ENCODE assay signal across 14 mouse cellular contexts in the genomic region with DNA sequence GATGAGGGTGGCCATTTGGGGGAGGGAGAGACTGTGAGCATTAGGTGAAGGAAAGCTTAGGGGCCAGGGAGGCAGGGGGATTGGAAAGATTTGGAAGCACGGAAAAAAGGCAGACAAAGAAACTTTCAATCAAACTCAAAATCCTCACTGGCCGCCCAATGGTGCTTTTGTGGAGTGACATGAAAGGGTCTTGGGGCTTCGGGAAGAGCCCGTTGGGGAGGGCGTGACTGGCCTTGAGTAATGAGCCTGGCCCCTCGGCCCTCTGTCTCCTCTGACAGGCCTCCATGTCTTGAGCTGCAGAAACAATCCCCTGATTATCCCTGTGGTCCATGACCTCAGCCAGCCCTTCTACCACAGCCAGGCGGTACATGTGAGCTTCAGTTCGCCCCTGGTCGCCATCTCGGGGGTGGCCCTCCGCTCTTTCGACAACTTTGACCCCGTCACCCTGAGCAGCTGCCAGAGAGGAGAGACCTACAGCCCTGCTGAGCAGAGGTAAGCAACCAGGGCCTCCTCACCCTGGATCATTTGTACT.
DNase-seq lines count a peak whose midpoint lies in the region; ATAC-seq and TF ChIP-seq lines count a peak whose summit lies in the region.
"Had no signal": no experiment of that assay in that cellular context is flagged by ENCODE, and none has a peak within 500 bp of the region (broad histone marks: within the 10 kb centered on the region; RNA-seq: fewer than 3 reads in every experiment).

No protein-coding gene starts in this region.

- H3K9me3 ChIP-seq in forebrain, embryonic 11.5 days (ENCODE audit: control insufficient read depth, low read length), result no peaks in the 10 kb centered on the region
- H3K9me3 ChIP-seq in hindbrain, embryonic 15.5 days, result no peaks in the 10 kb centered on the region
- H3K9me3 ChIP-seq in midbrain, postnatal 0 days (ENCODE audit: low read length), result no peaks in the 10 kb centered on the region

- no peak overlapping the region for H3K4me3 ChIP-seq in forebrain, embryonic 11.5 days (ENCODE audit: low read depth, low read length)
- H3K4me3 ChIP-seq in hindbrain, embryonic 15.5 days, result no peak overlapping the region
- no peak overlapping the region for H3K4me3 ChIP-seq in midbrain, postnatal 0 days (ENCODE audit: low read depth, low read length)
- no peak overlapping the region for H3K4me3 ChIP-seq in cerebellum, adult 2 months (replicated peaks; ENCODE audit: insufficient read depth, low read depth, low read length)
- H3K4me3 ChIP-seq: erythroblast, embryonic 14.5 days; gastrocnemius, adult 2 months had no signal

- DNase-seq in embryo, embryonic 10 days (ENCODE audit: low spot score), result peak; percentile 91
- peak; percentile 87 for DNase-seq in forebrain, embryonic 11.5 days (ENCODE audit: low spot score)
- peak; percentile 44 for DNase-seq in midbrain, postnatal 0 days (ENCODE audit: low spot score)
- DNase-seq in cerebellum, adult 2 months, result no peak
- no peak for DNase-seq in adrenal gland, postnatal 10 days
- no peak for DNase-seq in kidney, postnatal 36 days
- DNase-seq in cerebellum, adult 11-12 months, result no peak
- DNase-seq: adrenal gland, adult 2 months; gastrocnemius, adult 2 months; kidney, postnatal 4 days; lung, postnatal 14 days had no signal

- peak overlapping the region; percentile 88; the same call in 1 of the 2 replicates for H3K27ac ChIP-seq in forebrain, embryonic 11.5 days (ENCODE audit: low read depth, low read length)
- H3K27ac ChIP-seq in hindbrain, embryonic 15.5 days (replicated peaks), result no peak overlapping the region
- H3K27ac ChIP-seq in midbrain, postnatal 0 days (ENCODE audit: low read depth, low read length), result no peak overlapping the region
- no peak overlapping the region for H3K27ac ChIP-seq in cerebellum, adult 2 months (ENCODE audit: insufficient read depth, low read length)
- H3K27ac ChIP-seq: gastrocnemius, adult 2 months had no signal

- H3K27me3 ChIP-seq in forebrain, embryonic 11.5 days (ENCODE audit: control insufficient read depth, insufficient read depth, low read length), result 0 out of 2 replicates have a peak, but pooled peaks cover 2% of the 10 kb centered on the region
- peaks cover 13% of the 10 kb centered on the region; the same call in 1 of the 2 replicates for H3K27me3 ChIP-seq in hindbrain, embryonic 15.5 days
- no peaks in the 10 kb centered on the region; the same call in 1 of the 2 replicates for H3K27me3 ChIP-seq in midbrain, postnatal 0 days (ENCODE audit: insufficient read depth, low read length)
- no peaks in the 10 kb centered on the region; the same call in 1 of the 2 replicates for H3K27me3 ChIP-seq in cerebellum, adult 2 months (ENCODE audit: control insufficient read depth, insufficient read depth, low read length)

- H3K4me2 ChIP-seq in forebrain, embryonic 11.5 days (ENCODE audit: low read depth, low read length, severe bottlenecking), result peak overlapping the region; percentile 30; the same call in 1 of the 2 replicates
- no peak overlapping the region for H3K4me2 ChIP-seq in hindbrain, embryonic 15.5 days
- H3K4me2 ChIP-seq in midbrain, postnatal 0 days (ENCODE audit: low read depth, low read length, poor library complexity, severe bottlenecking), result no peak overlapping the region

- WGBS in forebrain, embryonic 11.5 days, result 6% methylated on average over 13 of the region's 13 CpGs
- WGBS in hindbrain, embryonic 15.5 days, result 18% methylated on average over 13 of the region's 13 CpGs
- 13% methylated on average over 13 of the region's 13 CpGs for WGBS in midbrain, postnatal 0 days
- 53% methylated on average over 13 of the region's 13 CpGs for WGBS in cerebellum, adult 2 months

- H3K9ac ChIP-seq in forebrain, embryonic 11.5 days (ENCODE audit: low read length), result no peak overlapping the region
- no peak overlapping the region for H3K9ac ChIP-seq in hindbrain, embryonic 15.5 days
- H3K9ac ChIP-seq in midbrain, postnatal 0 days (replicated peaks; ENCODE audit: low read length, poor library complexity, severe bottlenecking), result no peak overlapping the region

- peak; percentile 96 for ATAC-seq in forebrain, embryonic 11.5 days (replicated peaks; ENCODE audit: low FRiP score)
- ATAC-seq in hindbrain, embryonic 15.5 days (ENCODE audit: low FRiP score, low read depth), result peak; percentile 83
- peak; percentile 60 for ATAC-seq in midbrain, postnatal 0 days (ENCODE audit: low FRiP score)
- ATAC-seq: CD4-positive, CD25-positive, alpha-beta regulatory T cell, adult 4 months had no signal

- H3K4me1 ChIP-seq in forebrain, embryonic 11.5 days (replicated peaks; ENCODE audit: control insufficient read depth, insufficient read depth, low read length), result peaks cover 8% of the 10 kb centered on the region; the same call in 1 of the 2 replicates
- H3K4me1 ChIP-seq in hindbrain, embryonic 15.5 days (replicated peaks), result no peaks in the 10 kb centered on the region
- H3K4me1 ChIP-seq in midbrain, postnatal 0 days (ENCODE audit: insufficient read depth, low read length), result no peaks in the 10 kb centered on the region
- H3K4me1 ChIP-seq in cerebellum, adult 2 months (ENCODE audit: control insufficient read depth, insufficient read depth, low read length), result peaks cover 2% of the 10 kb centered on the region; the same call in 1 of the 2 replicates

- H3K36me3 ChIP-seq in forebrain, embryonic 11.5 days (ENCODE audit: control insufficient read depth, insufficient read depth, low read length), result no peaks in the 10 kb centered on the region
- H3K36me3 ChIP-seq in hindbrain, embryonic 15.5 days, result no peaks in the 10 kb centered on the region
- no peaks in the 10 kb centered on the region for H3K36me3 ChIP-seq in midbrain, postnatal 0 days (ENCODE audit: insufficient read depth, low read length)

- TF ChIP-seq CTCF in midbrain, postnatal 0 days (IDR thresholded peaks at IDR 0.05), result no peak
- no peak for TF ChIP-seq CTCF in cerebellum, adult 2 months (IDR thresholded peaks at IDR 0.05; ENCODE audit: borderline replicate concordance, insufficient read depth, low read depth, low read length)

- no peak for TF ChIP-seq POLR2A in cerebellum, adult 2 months (IDR thresholded peaks at IDR 0.05; ENCODE audit: borderline replicate concordance, insufficient read depth, low read length)

Comparison
In these comparisons a context has a peak if more than half of its experiments do, and no peak if none do; other contexts are left out.
1. DNase-seq: peak in embryo, embryonic 10 days (single experiment), forebrain, embryonic 11.5 days (single experiment) and midbrain, postnatal 0 days (single experiment); none in cerebellum, adult 2 months (0 of 2), adrenal gland, postnatal 10 days (single experiment), kidney, postnatal 36 days (0 of 2) and cerebellum, adult 11-12 months (single experiment).
2. Peak in every context shown above with its lines, with median percentiles within 50 percentile points of each other: ATAC-seq.